Mouse (Mus musculus) embryonic facial prominence, embryonic 15.5 days (tissue): ENCODE measurements around the gene Fignl2. TPM values are rescaled to one million over a fixed set of nuclear protein-coding genes. Genes with fewer than 3 reads are reported as not detected.

Experiments used
- ATAC-seq: fragments of 200-750 bp; cut with Nextera tagmentation; 2 replicates; pipeline ENCODE4 v1.8.0; 2017; ENCODE audit warnings: low read depth, moderate TSS enrichment; ENCODE audit not compliant: insufficient number of reproducible peaks, low FRiP score, low TSS enrichment
- H3K27ac ChIP-seq: fragments of 300-500 bp; sonication (generic); replicated peaks from 2 replicates; pipeline ENCODE4 v1.5.1; 2015; ENCODE audit warnings: mild to moderate bottlenecking, inconsistent platforms
- H3K27me3 ChIP-seq: fragments of 300-500 bp; sonication (generic); 2 replicates; pipeline ENCODE4 v1.6.1; 2015; ENCODE audit warnings: inconsistent platforms
- H3K36me3 ChIP-seq: fragments of 300-500 bp; sonication (generic); 2 replicates; pipeline ENCODE4 v1.6.1; 2015; ENCODE audit warnings: mild to moderate bottlenecking, inconsistent platforms
- H3K4me1 ChIP-seq: fragments of 300-500 bp; sonication (generic); 2 replicates; pipeline ENCODE4 v1.6.1; 2015; ENCODE audit warnings: inconsistent platforms
- H3K4me2 ChIP-seq: fragments of 300-500 bp; sonication (generic); replicated peaks from 2 replicates; pipeline ENCODE4 v1.6.1; 2015; ENCODE audit warnings: mild to moderate bottlenecking, inconsistent platforms
- H3K4me3 ChIP-seq: fragments of 300-500 bp; sonication (generic); replicated peaks from 2 replicates; pipeline ENCODE4 v1.5.1; 2015; ENCODE audit warnings: mild to moderate bottlenecking, inconsistent platforms
- H3K9ac ChIP-seq: fragments of 300-500 bp; sonication (generic); 2 replicates; pipeline ENCODE4 v1.6.1; 2015; ENCODE audit warnings: inconsistent platforms
- H3K9me3 ChIP-seq: fragments of 300-500 bp; sonication (generic); replicated peaks from 2 replicates; pipeline ENCODE4 v1.6.1; 2016; ENCODE audit warnings: inconsistent platforms
- WGBS: fragments of 180-500 bp; shearing (Covaris S2); methylation state at CpG from one replicate; pipeline ENCODE4 v1.1.7; 2015; 5-methylcytosine and 5-hydroxymethylcytosine counted together
- polyA plus RNA-seq: library from polyadenylated mRNA; unstranded; fragments of >200 nt; fragmentation: Nextera tagmentation; extraction: Ambion mirVana; gene quantifications from 2 replicates; pipeline ENCODE4 v1.2.1, GENCODE M21; 2015

Gene Fignl2
- polyA plus RNA-seq, 1 experiment from 2014 or later, result 0.19 TPM

GRCm38 (mm10) chr15:101092121-101092828 is 13.9 kb upstream of the Fignl2 start:
- no peaks in the 10 kb centered on the region for H3K36me3 ChIP-seq
- H3K27ac ChIP-seq, result no peak overlapping the region
- H3K27me3 ChIP-seq, result no peaks in the 10 kb centered on the region
- H3K4me3 ChIP-seq, result no peak overlapping the region
- H3K4me2 ChIP-seq, result no peak overlapping the region
- H3K9ac ChIP-seq, result no peak overlapping the region
- ATAC-seq, result no peak
- H3K9me3 ChIP-seq, result no peaks in the 10 kb centered on the region
- 38% methylated on average over 14 of the region's 14 CpGs for WGBS
- H3K4me1 ChIP-seq, result peaks cover 14% of the 10 kb centered on the region

DNA sequence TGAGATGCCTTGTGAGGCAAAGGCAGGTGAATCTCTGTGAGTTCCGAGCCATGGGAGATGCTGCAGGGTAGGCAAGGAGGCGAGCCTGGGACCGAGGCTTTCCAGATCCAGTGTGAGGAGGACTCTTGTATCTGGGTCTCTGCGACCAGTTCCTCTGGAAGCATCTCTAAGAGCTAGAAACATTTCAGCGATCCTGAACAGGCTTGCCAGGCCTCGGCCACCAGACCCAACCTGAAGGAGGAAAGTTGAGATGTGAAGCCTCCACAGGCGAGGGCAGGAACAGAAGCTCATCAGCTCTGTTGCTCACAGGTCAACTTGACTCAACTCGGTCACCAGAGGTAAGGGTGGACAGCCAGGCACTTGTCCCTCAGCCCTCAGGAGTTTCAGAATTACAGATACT is 13.2 kb upstream of the Fignl2 start:
- Histone ChIP-seq H3K4me3 (no peak overlapping the region), H3K4me1 (peaks cover 14% of the 10 kb centered on the region), H3K4me2 (no peak overlapping the region), H3K9ac (no peak overlapping the region), H3K36me3 (no peaks in the 10 kb centered on the region), H3K27ac (no peak overlapping the region), H3K27me3 (no peaks in the 10 kb centered on the region), H3K9me3 (no peaks in the 10 kb centered on the region)
- no peak for ATAC-seq
- 92% methylated on average over 8 of the region's 8 CpGs for WGBS

- Histone ChIP-seq H3K36me3 (no peaks in the 10 kb centered on the region), H3K9ac (no peak overlapping the region), H3K4me3 (no peak overlapping the region), H3K4me2 (no peak overlapping the region), H3K4me1 (peaks cover 11% of the 10 kb centered on the region), H3K27ac (no peak overlapping the region), H3K27me3 (no peaks in the 10 kb centered on the region), H3K9me3 (no peaks in the 10 kb centered on the region)
- ATAC-seq, result no peak
- WGBS, result 73% methylated on average over 4 of the region's 4 CpGs
These were observed 9.9 kb upstream of the Fignl2 start for GRCm38 (mm10) chr15:101088291-101088690.

DNA sequence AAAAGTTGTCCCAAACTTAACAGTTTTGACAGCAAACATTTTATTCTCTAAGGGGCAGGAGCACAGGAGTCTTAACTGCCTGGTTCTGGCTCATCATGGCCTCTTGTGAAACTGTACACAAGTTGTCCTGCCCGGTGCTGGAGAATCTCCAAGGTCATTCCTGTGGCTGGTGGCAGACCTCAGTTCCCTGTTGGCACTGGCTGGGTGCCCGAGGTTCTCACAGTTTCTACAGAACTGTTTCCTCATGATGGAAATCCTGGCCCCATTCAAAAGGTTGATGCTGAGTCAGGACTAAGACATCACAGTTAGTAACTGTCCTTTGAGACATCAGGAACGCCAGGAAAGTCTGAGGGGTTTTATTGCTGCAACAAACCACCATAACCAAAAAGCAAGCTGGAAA is 8.6 kb upstream of the Fignl2 start:
- Histone ChIP-seq H3K4me1 (peaks cover 6% of the 10 kb centered on the region), H3K27ac (peak overlapping the region; percentile 44), H3K4me2 (no peak overlapping the region), H3K36me3 (no peaks in the 10 kb centered on the region), H3K4me3 (no peak overlapping the region), H3K27me3 (no peaks in the 10 kb centered on the region), H3K9ac (no peak overlapping the region), H3K9me3 (no peaks in the 10 kb centered on the region)
- 49% methylated on average over 3 of the region's 3 CpGs for WGBS
- no peak for ATAC-seq

DNA sequence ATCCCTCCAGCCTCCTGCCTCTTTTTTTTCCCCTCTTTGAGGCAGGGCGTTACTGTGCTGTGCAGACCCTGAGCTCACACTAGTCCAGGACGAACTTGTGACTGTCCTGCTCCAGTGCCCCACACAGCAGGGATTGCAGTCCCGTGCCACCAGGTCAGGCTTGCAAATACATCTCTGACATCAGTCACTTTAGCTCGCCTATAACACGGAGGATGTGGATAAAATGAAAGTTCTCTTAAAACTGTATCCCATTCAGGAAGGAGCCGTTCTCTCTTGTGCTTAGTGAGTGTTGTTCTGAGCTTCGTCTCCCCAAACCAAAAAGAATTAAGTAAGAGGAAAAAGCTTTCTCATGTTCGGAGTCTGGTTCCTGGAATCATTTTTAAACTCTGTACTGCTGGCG is 8.1 kb upstream of the Fignl2 start:
- H3K36me3 ChIP-seq, result no peaks in the 10 kb centered on the region
- H3K27ac ChIP-seq, result peak overlapping the region; percentile 44
- no peaks in the 10 kb centered on the region for H3K9me3 ChIP-seq
- 61% methylated on average over 9 of the region's 9 CpGs for WGBS
- no peak for ATAC-seq
- H3K27me3 ChIP-seq, result no peaks in the 10 kb centered on the region
- H3K4me2 ChIP-seq, result no peak overlapping the region
- H3K4me1 ChIP-seq, result peaks cover 11% of the 10 kb centered on the region
- H3K4me3 ChIP-seq, result no peak overlapping the region
- H3K9ac ChIP-seq, result no peak overlapping the region

- ATAC-seq, result no peak
- Histone ChIP-seq H3K9ac (no peak overlapping the region), H3K4me2 (no peak overlapping the region), H3K36me3 (no peaks in the 10 kb centered on the region), H3K4me1 (peaks cover 29% of the 10 kb centered on the region), H3K4me3 (no peak overlapping the region), H3K9me3 (no peaks in the 10 kb centered on the region), H3K27ac (no peak overlapping the region), H3K27me3 (no peaks in the 10 kb centered on the region)
- 69% methylated on average over 10 of the region's 10 CpGs for WGBS
These were observed 6.1 kb upstream of the Fignl2 start for GRCm38 (mm10) chr15:101084499-101084898.

DNA sequence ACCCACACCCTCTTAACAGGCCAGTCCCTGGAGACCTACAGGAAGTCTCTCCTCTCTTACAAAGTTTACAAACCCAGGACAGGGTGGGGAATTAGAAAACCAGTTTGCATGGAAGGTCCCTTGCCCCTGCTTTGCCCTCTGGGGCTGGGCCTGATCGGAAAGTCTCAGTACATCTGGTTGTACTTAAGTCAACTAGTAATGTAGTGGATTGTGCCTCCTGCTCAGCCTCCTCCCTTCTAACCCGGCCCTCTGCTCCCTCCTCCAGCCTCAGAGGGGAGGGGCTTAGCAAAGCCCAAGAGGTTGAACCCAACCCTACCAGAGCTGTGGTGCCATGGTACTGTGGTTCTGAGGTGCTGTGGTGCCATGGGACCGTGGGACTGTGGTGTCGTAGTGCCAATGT is 3.9 kb upstream of the Fignl2 start:
- Histone ChIP-seq H3K27ac (0 out of 2 replicates have a peak overlapping the region, but pooled peaks have one; percentile 39), H3K4me2 (no peak overlapping the region)
- WGBS, result 37% methylated on average over 4 of the region's 4 CpGs

DNA sequence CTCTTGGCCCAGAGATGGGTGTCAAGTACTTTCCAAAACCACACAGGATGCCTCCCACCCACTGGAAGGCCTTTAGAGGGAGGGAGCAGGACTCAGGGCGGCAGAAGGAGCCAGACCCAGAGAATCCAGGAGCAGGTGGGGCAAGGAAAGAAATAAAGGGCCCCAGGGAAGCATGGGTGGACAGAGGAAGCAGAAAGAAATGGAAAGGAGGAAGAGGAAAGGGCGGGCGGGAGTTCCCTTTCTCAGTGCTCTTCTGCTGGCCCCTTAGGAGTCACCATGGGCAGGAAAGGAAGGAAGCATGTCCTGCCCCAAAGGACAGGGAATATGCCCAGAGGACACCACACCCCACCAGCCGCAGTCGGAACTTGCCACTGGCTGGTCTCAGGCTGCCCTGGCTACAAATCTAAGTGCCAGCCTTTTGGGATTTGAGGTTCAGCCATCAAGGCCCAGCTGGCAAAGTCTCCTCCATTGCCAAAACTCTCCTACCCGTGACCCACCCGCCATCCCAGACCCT is 2.7 kb upstream of the Fignl2 start:
- H3K27me3 ChIP-seq, result peaks cover 6% of the 10 kb centered on the region; the same call in 1 of the 2 replicates

More for the DNA sequence above, 3.9 kb upstream of the Fignl2 start:
- Histone ChIP-seq H3K4me1 (peaks cover 47% of the 10 kb centered on the region), H3K4me3 (no peak overlapping the region), H3K9ac (no peak overlapping the region), H3K36me3 (no peaks in the 10 kb centered on the region), H3K9me3 (no peaks in the 10 kb centered on the region), H3K27me3 (no peaks in the 10 kb centered on the region)
- ATAC-seq, result no peak

DNA sequence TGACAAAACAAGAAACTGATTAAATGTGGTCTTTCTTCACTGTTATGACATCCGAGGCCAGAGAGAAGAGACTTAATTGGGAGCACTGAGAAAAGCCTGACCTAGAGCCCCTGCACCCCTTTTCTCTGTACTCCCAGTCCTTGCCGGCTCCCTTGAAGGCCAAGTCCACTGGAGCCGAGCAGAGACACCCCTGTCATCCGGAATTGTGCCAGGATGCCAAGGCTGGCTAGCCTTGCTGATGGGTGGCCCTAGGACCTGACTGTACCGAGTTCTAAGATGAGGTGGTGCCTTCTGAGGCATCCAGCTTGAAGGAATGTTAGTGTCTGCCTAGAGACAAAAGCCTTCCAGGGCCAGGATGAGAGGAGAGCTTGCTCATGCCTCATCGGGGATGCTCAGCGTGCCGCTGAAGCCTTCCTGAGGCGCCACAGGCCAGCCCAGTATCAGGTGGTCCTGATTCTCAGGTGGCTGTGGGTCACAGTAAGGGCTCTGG is 1.7 kb upstream of the Fignl2 start:
- Histone ChIP-seq H3K9ac (no peak overlapping the region), H3K27me3 (peaks cover 9% of the 10 kb centered on the region; the same call in 1 of the 2 replicates), H3K27ac (no peak overlapping the region), H3K4me1 (peaks cover 67% of the 10 kb centered on the region), H3K36me3 (no peaks in the 10 kb centered on the region), H3K9me3 (no peaks in the 10 kb centered on the region), H3K4me2 (no peak overlapping the region), H3K4me3 (no peak overlapping the region)
- no peak for ATAC-seq
- WGBS, result 76% methylated on average over 9 of the region's 9 CpGs

More for the DNA sequence above, 2.7 kb upstream of the Fignl2 start:
- Histone ChIP-seq H3K27ac (0 out of 2 replicates have a peak overlapping the region, but pooled peaks have one; percentile 17), H3K9ac (no peak overlapping the region), H3K36me3 (no peaks in the 10 kb centered on the region), H3K4me1 (peaks cover 58% of the 10 kb centered on the region), H3K9me3 (no peaks in the 10 kb centered on the region), H3K4me2 (no peak overlapping the region), H3K4me3 (no peak overlapping the region)
- ATAC-seq, result no peak
- WGBS, result 72% methylated on average over 7 of the region's 7 CpGs

- H3K9ac ChIP-seq, result peak overlapping the region; percentile 49
- H3K4me1 ChIP-seq, result peaks cover 68% of the 10 kb centered on the region
- H3K4me3 ChIP-seq, result peak overlapping the region; percentile 66
- peak overlapping the region; percentile 88 for H3K4me2 ChIP-seq
- H3K9me3 ChIP-seq, result no peaks in the 10 kb centered on the region
- H3K27me3 ChIP-seq, result peaks cover 9% of the 10 kb centered on the region; the same call in 1 of the 2 replicates
- ATAC-seq, result peak; percentile 61
- 2% methylated on average over 30 of the region's 30 CpGs for WGBS
- no peaks in the 10 kb centered on the region for H3K36me3 ChIP-seq
- peak overlapping the region; percentile 73 for H3K27ac ChIP-seq
These were observed 377 bp upstream of the Fignl2 start for GRCm38 (mm10) chr15:101078731-101079156.

DNA sequence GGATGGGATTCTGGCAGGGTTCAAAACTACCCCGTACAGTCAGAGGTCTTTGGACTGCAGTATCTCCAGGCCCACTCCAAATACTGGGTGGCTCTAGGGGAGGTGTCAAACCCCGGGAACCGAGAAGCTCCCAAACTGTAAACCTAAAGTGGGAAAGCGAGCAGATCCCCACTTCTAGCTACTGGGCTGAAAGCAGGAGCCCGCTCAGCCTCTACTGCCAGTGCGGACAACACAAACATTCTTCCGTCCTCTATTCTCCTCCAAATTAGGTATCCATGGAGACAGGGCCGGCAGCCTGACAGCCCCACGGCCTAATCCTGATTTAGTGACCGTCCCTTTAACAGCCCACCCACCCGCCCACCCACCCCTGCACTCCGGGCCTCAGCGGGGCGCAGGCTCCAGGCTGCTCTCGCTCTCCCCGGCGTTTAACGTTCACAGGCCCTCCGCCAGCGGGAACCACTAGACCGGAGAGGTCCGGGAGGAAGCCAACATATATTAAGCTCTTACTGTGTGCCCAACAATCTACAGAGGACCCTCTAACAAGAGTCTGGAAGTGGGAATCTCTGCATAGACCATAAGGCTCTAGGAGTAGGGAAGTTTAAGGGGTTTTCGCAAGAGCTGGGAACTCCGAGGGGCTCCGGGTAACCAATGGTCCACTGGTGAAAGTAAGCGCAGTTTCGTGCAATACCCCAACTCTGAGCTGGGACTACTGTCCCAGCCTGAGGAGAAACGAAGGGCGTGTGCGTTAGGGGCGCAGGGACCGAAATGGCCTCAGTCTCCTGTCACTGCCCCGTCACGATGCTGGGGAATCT is 1.2 kb downstream of the Fignl2 start:
- Histone ChIP-seq H3K4me3 (peak overlapping the region; percentile 66), H3K9me3 (no peaks in the 10 kb centered on the region), H3K36me3 (no peaks in the 10 kb centered on the region), H3K4me1 (peaks cover 69% of the 10 kb centered on the region), H3K27me3 (peaks cover 9% of the 10 kb centered on the region; the same call in 1 of the 2 replicates), H3K27ac (peak overlapping the region; percentile 73; the same call in 1 of the 2 replicates), H3K4me2 (peak overlapping the region; percentile 88), H3K9ac (peak overlapping the region; percentile 69)
- ATAC-seq, result no peak
- WGBS, result 5% methylated on average over 34 of the region's 34 CpGs
